Mouse (Mus musculus) cerebellum, adult 8-10 months (tissue): ENCODE data around the gene Frmd4b.
"Not testable (repeated sequence)": the region's sequence is repeated elsewhere in the genome, so short reads cannot be mapped to it uniquely, and the experiment has no call there.

ENCODE experiments used
- DNase-seq: peaks from one replicate; pipeline ENCODE4 v3.0.0; 2022

Frmd4b gene

DNA sequence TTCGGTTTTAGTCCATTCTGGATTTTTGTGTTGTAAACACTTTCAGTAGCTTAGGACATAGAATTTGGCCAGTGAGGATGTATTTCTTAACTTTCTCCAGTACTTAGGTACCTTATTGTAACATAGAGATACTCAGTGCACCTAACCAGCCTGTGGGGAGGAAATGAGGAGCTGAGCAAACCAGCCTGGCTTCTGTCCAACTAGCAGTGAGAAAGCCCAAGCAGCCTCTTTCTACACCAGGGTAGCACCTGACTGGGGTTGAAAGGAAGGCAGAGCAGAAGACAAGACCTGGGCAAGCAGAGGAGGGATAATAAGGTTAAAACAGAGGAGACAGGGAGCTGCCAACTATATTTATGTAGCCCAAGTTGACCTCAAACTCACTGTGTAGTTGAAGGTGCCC, 333.7 kb downstream of the Frmd4b start:
- no peak for DNase-seq

- no peak for DNase-seq
Observed at GRCm38 (mm10) chr6:97278878-97279277, 338.5 kb downstream of the Frmd4b start.

DNA sequence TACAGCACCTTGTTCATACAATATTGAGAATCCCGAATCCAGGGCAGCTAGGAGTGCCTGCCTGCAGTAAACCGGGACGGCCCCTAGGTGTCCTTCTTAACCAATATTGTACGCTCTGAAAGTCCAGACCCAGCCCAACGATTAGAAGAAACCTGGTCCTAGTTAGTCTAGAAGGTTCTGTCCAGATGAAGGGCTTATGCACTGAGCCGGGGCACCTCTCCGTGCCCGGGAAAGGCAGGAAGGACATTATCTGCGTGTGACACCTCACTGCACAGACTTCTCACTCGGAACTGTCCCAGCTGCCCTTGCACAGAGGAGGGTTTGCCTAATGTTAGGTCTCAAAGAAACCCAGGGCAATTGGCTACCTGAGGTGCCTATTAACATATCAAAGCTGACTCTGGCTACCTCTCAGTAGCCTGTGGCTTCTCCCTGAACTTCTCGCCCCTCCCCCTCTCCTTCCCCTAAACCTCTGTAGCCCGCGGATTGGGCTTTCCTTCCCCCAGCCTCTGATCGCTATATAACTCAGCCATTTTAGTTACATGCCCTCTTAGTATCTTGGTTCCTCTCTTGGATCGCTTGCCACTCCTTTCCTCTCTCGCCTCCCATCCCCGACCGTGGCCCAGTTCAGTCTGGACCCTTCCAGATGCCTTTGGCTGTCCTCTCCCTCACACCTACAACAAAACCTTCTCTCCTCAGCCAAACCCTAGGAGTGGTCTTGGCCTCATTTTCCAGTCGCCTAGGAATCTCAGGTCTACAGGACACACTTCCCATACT, 339.1 kb downstream of the Frmd4b start:
- peak; percentile 76 for DNase-seq

DNA sequence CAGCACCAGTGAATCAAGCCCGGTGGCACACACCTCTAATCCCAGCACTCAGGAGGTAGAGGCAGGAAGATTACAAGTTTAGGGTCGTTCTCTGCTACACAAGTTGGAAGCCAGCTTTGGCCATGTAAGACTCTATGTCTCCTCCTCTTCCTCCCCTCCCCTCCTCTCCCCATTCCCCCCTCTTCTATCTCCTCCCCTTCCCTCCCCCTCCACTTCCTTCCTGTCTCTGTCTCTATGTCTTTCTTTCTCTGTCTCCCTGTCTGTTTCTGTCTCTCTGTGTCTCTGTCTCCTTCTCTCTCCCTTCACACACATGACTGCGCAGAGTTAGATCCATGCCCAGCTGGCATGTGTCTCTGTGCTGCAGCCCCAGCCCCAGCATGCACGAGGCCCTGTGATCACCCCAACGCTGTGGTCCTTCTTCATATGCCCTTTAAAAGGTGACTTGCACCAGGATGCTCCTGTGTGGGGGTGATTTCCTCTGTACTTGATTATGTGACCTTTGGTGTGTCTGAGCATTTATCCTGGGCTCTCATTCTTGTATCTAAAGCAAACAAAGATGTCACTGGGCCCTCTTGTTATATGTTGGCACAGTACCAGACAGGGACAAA, 340.3 kb downstream of the Frmd4b start:
- DNase-seq = no peak

GRCm38 (mm10) chr6:97276366-97276765, 341.0 kb downstream of the Frmd4b start:
- no peak for DNase-seq

DNA sequence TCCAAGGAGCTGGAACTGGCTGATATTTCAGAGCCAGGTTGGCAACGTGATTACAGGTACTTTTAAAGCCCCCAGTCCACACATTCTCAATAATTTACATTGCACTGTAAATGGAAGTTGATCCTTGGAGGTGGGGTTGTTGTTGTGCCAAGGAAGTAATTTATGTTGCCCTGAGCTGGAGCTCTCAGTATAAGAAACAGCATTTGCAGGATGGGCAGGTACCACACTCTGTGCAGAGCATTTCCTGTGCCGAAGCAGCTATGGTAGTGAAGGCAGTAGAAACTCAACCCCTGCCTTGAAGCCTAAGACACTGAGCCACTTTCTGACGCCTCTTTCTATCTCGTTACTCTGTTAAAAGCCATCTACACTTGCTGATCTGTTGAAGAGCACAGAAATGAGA, 341.6 kb downstream of the Frmd4b start:
- no peak for DNase-seq

DNA sequence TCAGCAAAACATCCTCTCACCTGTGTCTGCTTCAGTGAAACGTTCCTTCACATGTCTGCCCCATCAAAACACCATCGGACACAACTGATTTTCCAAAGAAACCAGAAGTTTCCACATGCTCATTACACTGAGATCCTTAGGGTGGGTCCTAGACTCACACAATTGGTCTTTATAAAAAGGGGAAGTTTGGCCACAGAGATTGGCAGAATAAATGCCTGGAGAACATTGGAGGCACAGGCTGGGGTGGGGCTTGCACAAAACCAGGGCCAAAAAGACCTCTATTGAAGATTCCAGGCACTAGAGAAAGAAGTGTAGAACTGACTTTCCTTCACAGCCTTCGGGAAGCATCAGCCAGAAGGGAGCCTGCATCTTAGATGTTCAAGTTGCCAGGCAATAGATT, 343.6 kb downstream of the Frmd4b start:
- no peak for DNase-seq

GRCm38 (mm10) chr6:97273058-97273710, 344.2 kb downstream of the Frmd4b start:
- no peak for DNase-seq

DNA sequence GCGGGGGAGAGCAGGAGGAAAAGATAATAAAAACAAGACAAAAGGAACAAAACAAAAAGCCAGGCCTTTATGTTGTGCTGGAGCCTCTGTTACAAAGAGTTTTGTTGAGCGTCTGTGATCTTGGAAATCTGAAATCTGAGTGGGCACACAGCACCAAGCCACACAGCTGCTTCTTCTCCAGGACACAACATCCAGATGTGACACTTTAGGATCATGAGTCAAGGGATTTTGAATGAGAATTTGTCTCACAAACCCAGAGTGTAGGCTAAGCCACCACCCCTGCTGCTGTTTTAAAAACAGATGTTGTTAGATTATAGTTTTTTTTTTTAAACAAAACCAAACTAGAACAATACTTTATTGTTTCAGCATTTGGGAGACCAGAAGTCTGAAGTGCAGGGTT, 345.0 kb downstream of the Frmd4b start:
- no peak for DNase-seq

- no peak for DNase-seq
Observed at GRCm38 (mm10) chr6:97269596-97269995, 347.7 kb downstream of the Frmd4b start.

DNA sequence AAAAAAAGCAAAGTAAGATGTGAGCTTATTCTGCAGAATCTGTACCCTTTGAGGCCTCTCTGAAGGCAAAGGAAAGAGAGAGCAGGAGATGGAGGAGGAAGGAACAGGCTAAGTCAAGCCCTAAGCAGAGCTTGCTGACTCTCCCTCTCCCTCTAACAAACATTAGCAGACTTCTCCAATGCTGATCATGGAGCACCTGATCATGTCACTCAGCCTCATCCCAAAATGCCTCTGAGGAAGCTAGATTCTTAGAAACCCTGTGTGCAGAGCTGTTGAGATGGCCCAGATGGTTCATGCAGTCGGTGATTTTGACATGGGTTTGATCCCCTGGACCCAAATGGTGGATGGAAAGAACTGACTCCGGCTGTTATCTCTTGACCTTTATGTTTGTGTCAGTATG, 350.2 kb downstream of the Frmd4b start:
- DNase-seq = no peak

- no peak for DNase-seq
Observed at GRCm38 (mm10) chr6:97266661-97267060, 350.7 kb downstream of the Frmd4b start.

DNA sequence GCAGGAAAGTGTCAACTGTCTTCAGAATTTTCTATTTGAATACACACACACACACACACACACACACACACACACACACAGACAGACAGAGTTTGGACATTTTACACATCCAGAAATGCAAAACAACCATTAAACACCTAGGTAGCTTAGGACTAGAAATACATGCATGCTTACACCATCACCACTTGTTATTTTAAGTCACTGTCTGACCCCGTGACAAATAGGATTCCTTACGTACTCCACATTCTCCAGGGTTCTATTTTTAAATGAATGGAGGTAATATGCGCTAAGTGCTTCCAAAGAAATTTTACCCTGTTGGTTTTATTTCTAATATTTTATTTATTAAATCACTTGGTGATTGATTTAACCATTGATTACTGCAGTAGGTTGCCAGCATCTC, 351.6 kb downstream of the Frmd4b start:
- DNase-seq = no peak

GRCm38 (mm10) chr6:97265240-97265639, 352.1 kb downstream of the Frmd4b start:
- DNase-seq = no peak

DNA sequence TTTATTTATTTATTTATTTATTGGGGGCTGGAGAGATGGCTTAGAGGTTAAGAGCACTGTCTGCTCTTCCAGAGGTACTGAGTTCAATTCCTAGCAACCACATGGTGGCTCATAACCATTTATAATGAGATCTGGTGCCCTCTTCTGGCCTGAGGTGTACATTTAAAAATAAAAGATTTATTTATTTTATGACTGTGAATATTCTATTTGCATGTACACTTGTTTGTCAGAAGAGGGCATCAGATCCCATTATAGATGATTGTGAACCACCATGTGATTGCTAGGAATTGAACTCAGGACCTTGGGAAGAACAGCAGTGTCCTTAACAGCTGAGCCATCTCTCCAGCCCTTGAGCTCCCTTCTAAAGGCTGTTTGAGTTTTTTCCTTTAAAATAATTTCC, 353.6 kb downstream of the Frmd4b start:
- DNase-seq = not testable (repeated sequence)

GRCm38 (mm10) chr6:97262229-97262628, 355.1 kb downstream of the Frmd4b start:
- DNase-seq = no peak

GRCm38 (mm10) chr6:97259926-97260325, 357.4 kb downstream of the Frmd4b start:
- not testable (repeated sequence) for DNase-seq

- no peak for DNase-seq
Observed at GRCm38 (mm10) chr6:97258489-97258888, 358.9 kb downstream of the Frmd4b start.

- DNase-seq = no peak
Observed at GRCm38 (mm10) chr6:97252711-97253221, 364.6 kb downstream of the Frmd4b start, which contains the start of gene Lmod3. TSS of gene Lmod3 (minus strand) at chr6:97252759.

- no peak for DNase-seq
Observed at GRCm38 (mm10) chr6:97252086-97252485, 365.3 kb downstream of the Frmd4b start.

GRCm38 (mm10) chr6:97250966-97251365, 366.4 kb downstream of the Frmd4b start:
- DNase-seq = peak; percentile 34

GRCm38 (mm10) chr6:97245200-97245599, 372.1 kb downstream of the Frmd4b start:
- DNase-seq = no peak

GRCm38 (mm10) chr6:97242522-97242921, 374.8 kb downstream of the Frmd4b start:
- DNase-seq = no peak

- no peak for DNase-seq
Observed at GRCm38 (mm10) chr6:97240092-97240491, 377.2 kb downstream of the Frmd4b start.
